In the genomic region with DNA sequence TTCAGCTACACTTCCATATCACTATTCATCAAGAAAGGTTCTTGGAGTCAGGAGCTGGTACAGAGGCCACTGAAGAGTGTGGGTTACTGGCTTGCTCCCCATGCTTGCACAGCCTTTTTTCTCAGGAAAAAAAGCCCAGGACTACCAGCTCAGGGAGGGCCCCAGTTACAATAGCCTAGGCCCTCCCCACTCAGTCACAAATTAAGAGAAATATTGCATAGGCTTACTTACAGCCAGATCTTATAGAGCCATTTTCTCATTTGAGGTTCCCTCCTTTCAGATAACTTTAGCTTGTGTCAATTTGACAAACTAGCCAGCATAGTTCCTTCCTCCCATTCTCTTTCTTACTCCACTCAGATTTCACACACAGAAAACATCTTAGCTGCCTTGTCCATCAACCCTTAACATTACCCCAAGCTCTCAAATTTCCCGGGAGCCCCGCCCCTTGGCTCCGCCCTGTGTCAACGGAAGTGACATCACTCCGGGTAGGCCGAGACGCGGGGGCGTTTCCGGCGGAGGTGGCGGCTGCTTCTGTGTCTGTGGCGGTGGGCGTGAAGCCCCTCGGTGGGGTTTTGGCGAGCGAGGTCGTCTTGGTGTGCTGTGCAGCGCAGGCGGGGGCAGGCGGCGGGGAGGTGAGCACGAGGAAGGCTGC, we compare ENCODE assay signal across 8 mouse cellular contexts. TPM values are rescaled to one million over a fixed set of nuclear protein-coding genes. Genes with fewer than 3 reads are reported as not detected.
A peak's percentile ranks its signal among the peaks of the same experiment; 100 is the strongest.
DNase-seq lines count a peak whose midpoint lies in the region; ATAC-seq lines count a peak whose summit lies in the region.

A gene (plus strand): TSS at position 473 of the 652 bp plus-strand sequence.

- no peaks in the 10 kb centered on the region for H3K27me3 ChIP-seq in heart, embryonic 12.5 days (replicated peaks)
- H3K27me3 ChIP-seq in kidney, embryonic 16.5 days (ENCODE audit: insufficient read depth, low read length): no peaks in the 10 kb centered on the region

- peak within 1 kb of the TSS; percentile 96 for H3K4me3 ChIP-seq in brown adipose tissue, adult 24 weeks (ENCODE audit: insufficient read depth, low read depth, low read length)
- peak within 1 kb of the TSS; percentile 74 for H3K4me3 ChIP-seq in heart, embryonic 12.5 days
- peak within 1 kb of the TSS; percentile 88 for H3K4me3 ChIP-seq in kidney, embryonic 16.5 days (ENCODE audit: low read length)

- H3K4me1 ChIP-seq in brown adipose tissue, adult 24 weeks (ENCODE audit: control insufficient read depth, insufficient read depth, insufficient read length, low read length): no peaks in the 10 kb centered on the region
- peaks cover 9% of the 10 kb centered on the region; the same call in 1 of the 2 replicates for H3K4me1 ChIP-seq in heart, embryonic 12.5 days (replicated peaks)
- H3K4me1 ChIP-seq in kidney, embryonic 16.5 days (ENCODE audit: insufficient read depth, low read length): peaks cover 14% of the 10 kb centered on the region

- peak within 1 kb of the TSS; percentile 86 for H3K4me2 ChIP-seq in heart, embryonic 12.5 days
- H3K4me2 ChIP-seq in kidney, embryonic 16.5 days (replicated peaks; ENCODE audit: low read depth, low read length): peak within 1 kb of the TSS; percentile 72

- H3K9ac ChIP-seq in heart, embryonic 12.5 days: peak within 1 kb of the TSS; percentile 83
- peak within 1 kb of the TSS; percentile 83 for H3K9ac ChIP-seq in kidney, embryonic 16.5 days (replicated peaks; ENCODE audit: low read length)

- under 1% methylated on average over 23 of the region's 23 CpGs for WGBS in heart, embryonic 12.5 days
- WGBS in kidney, embryonic 16.5 days: under 1% methylated on average over 23 of the region's 23 CpGs

- H3K9me3 ChIP-seq in heart, embryonic 12.5 days (replicated peaks): no peaks in the 10 kb centered on the region
- peaks cover 5% of the 10 kb centered on the region for H3K9me3 ChIP-seq in kidney, embryonic 16.5 days (ENCODE audit: low read length)

- DNase-seq in CD4-positive, CD25-positive, alpha-beta regulatory T cell, adult 2 months (ENCODE audit: low read depth, low spot score): peak; percentile 93
- peak; percentile 91 for DNase-seq in liver
- peak; percentile 42 to 71 for DNase-seq in monocyte, adult 2 months (ENCODE audit: low read depth in 1 of 2, low spot score in 2 of 2)
- DNase-seq in spleen, postnatal 14 days (ENCODE audit: low spot score in 2 of 2): peak; percentile 77 to 88

- H3K27ac ChIP-seq in brown adipose tissue, adult 24 weeks (replicated peaks; ENCODE audit: low read depth, low read length): peak within 1 kb of the TSS; percentile 93
- H3K27ac ChIP-seq in heart, embryonic 12.5 days (ENCODE audit: poor library complexity, severe bottlenecking): peak within 1 kb of the TSS; percentile 81
- peak within 1 kb of the TSS; percentile 87 for H3K27ac ChIP-seq in kidney, embryonic 16.5 days (ENCODE audit: low read length)

- peak; percentile 92 for ATAC-seq in erythroid progenitor cell, adult 5-6 weeks (replicated peaks; ENCODE audit: low FRiP score, poor library complexity, severe bottlenecking)
- ATAC-seq in heart, embryonic 12.5 days (ENCODE audit: insufficient number of reproducible peaks, low FRiP score): peak; percentile 93
- ATAC-seq in kidney, embryonic 16.5 days (ENCODE audit: low FRiP score, low TSS enrichment): peak; percentile 95

- H3K36me3 ChIP-seq in heart, embryonic 12.5 days: peaks cover 8% of the 10 kb centered on the region
- peaks cover 1% of the 10 kb centered on the region for H3K36me3 ChIP-seq in kidney, embryonic 16.5 days (ENCODE audit: insufficient read depth, low read length)

RNA-seq across cellular contexts. Expression of the gene that starts here (rescaled TPM):
- 4.4 and 5.7 TPM in 2 replicates for polyA plus RNA-seq in brown adipose tissue, adult 24 weeks (2012; ENCODE audit: insufficient read depth, insufficient read length, missing spikeins)
- 5.8 and 7.5 TPM in 2 replicates for total RNA-seq in erythroid progenitor cell, adult 5-6 weeks (2015; ENCODE audit: low replicate concordance)
- 2.8 and 8.6 TPM in 2 replicates for total RNA-seq in erythroid progenitor cell, adult 5-6 weeks (2017; ENCODE audit: low replicate concordance)
- 21.2 and 21.3 TPM in 2 replicates for polyA plus RNA-seq in heart, embryonic 12.5 days (2016; fragmentation: Nextera tagmentation; extraction: Ambion mirVana)
- polyA plus RNA-seq in kidney, embryonic 16.5 days (2015; fragmentation: Nextera tagmentation; extraction: Ambion mirVana): 39.2 and 41.2 TPM in 2 replicates

Comparison
In these comparisons a context has a peak if more than half of its experiments do, and no peak if none do; other contexts are left out.
1. Peak in every context shown above with its lines: DNase-seq, ATAC-seq, H3K4me3 ChIP-seq and H3K27ac ChIP-seq.